Mouse (Mus musculus) fat pad, adult 2 months (tissue): ENCODE measurements at regions not wholly inside any gene's neighbourhood (a gene's known extent, or its start where the extent isn't known, plus 50 kb on each side); places are given as distances from the start of the nearest gene placed in this dataset.

Source experiments
- DNase-seq: peaks from one replicate; pipeline ENCODE4 v3.0.0-alpha.2; 2011; ENCODE audit warnings: low read depth, low spot score; ENCODE audit errors: extremely low read depth

GRCm38 (mm10) chr1:92731353-92732282, 83.0 kb upstream of the Otos start:
- DNase-seq, result no peak

- no peak for DNase-seq
Observed at GRCm38 (mm10) chr1:92730576-92730975, 81.9 kb upstream of the Otos start.

- no peak for DNase-seq
Observed at GRCm38 (mm10) chr1:92727961-92728360, 79.3 kb upstream of the Otos start.

- DNase-seq, result no peak
Observed at GRCm38 (mm10) chr1:92727371-92727770, 78.7 kb upstream of the Otos start.

- DNase-seq, result no peak
Observed at GRCm38 (mm10) chr1:92726341-92726740, 77.7 kb upstream of the Otos start.

- no peak for DNase-seq
Observed at GRCm38 (mm10) chr1:92724135-92724534, 75.5 kb upstream of the Otos start.

GRCm38 (mm10) chr1:92720567-92720966, 71.9 kb upstream of the Otos start:
- DNase-seq, result no peak

- DNase-seq, result no peak
Observed at GRCm38 (mm10) chr1:92719864-92720263, 71.2 kb upstream of the Otos start.

GRCm38 (mm10) chr1:92718108-92718507, 69.5 kb upstream of the Otos start:
- DNase-seq, result no peak

GRCm38 (mm10) chr1:92714725-92715324, 66.2 kb upstream of the Otos start:
- DNase-seq, result no peak

GRCm38 (mm10) chr1:92712366-92712765, 63.7 kb upstream of the Otos start:
- DNase-seq, result no peak

GRCm38 (mm10) chr1:92710321-92710839, 61.7 kb upstream of the Otos start:
- no peak for DNase-seq

- DNase-seq, result no peak
Observed at GRCm38 (mm10) chr1:92709190-92709850, 60.7 kb upstream of the Otos start.

- DNase-seq, result no peak
Observed at GRCm38 (mm10) chr1:92707917-92708897, 59.6 kb upstream of the Otos start.

GRCm38 (mm10) chr1:92707441-92707840, 58.8 kb upstream of the Otos start:
- DNase-seq, result no peak

- DNase-seq, result no peak
Observed at GRCm38 (mm10) chr1:92703903-92704302, 55.3 kb upstream of the Otos start.

GRCm38 (mm10) chr1:92703270-92703669, 54.6 kb upstream of the Otos start:
- no peak for DNase-seq

GRCm38 (mm10) chr1:92700107-92700506, 51.5 kb upstream of the Otos start:
- DNase-seq, result no peak

- DNase-seq, result no peak
Observed at GRCm38 (mm10) chr1:92699697-92700096, 51.1 kb upstream of the Otos start.

- DNase-seq, result no peak
Observed at GRCm38 (mm10) chr1:92699048-92699447, 50.4 kb upstream of the Otos start.
